Mouse (Mus musculus): ENCODE data around the gene Plcb4.

DNA sequence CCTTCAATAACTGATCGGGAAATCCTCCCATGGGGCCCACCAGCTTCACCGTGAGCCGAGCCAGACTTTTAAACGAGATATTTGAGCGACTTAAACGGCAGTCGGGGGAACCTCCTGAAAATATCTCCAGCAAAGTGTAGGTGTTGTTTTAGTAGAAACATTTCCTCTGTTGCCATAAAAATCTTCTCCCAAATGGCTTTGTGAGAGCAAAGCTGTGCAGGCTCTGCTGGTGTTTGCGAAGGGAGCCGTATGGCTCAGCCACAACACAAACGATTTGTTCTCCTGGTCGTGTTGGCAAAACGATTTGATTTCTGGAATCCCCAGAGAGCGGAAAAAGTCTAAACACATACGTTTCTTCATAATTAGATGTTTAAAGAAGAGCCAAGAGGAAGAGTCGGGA is 90.8 kb downstream of the Plcb4 start:
- no peak for TF ChIP-seq POLR2A (IDR thresholded peaks at IDR 0.05; ENCODE audit: low read depth, low read length)
- no peak for TF ChIP-seq ETS1 (conservative IDR thresholded peaks at IDR 0.05; ENCODE audit: low read depth, low read length)
- no peak for TF ChIP-seq RAD21 (IDR thresholded peaks at IDR 0.05; ENCODE audit: low read depth, low read length)
- TF ChIP-seq MAZ (IDR thresholded peaks at IDR 0.05; ENCODE audit: low read depth, low read length): no peak
- no peak for TF ChIP-seq RCOR1 (conservative IDR thresholded peaks at IDR 0.05; ENCODE audit: low read depth, low read length)

All from CH12.LX (cell line).